Mouse (Mus musculus) limb, embryonic 13.5 days (tissue): ENCODE measurements around the gene Tfrc. TPM values are rescaled to one million over a fixed set of nuclear protein-coding genes. Genes with fewer than 3 reads are reported as not detected.

Experiments used
- ATAC-seq: fragments of 200-750 bp; cut with Nextera tagmentation; 2 replicates; pipeline ENCODE4 v1.8.0; 2017; ENCODE audit warnings: low read depth, moderate number of reproducible peaks, moderate TSS enrichment; ENCODE audit not compliant: low FRiP score
- H3K27ac ChIP-seq: fragments of 300-500 bp; sonication (generic); 2 replicates; pipeline ENCODE4 v1.5.1; 2015; ENCODE audit warnings: inconsistent platforms, mild to moderate bottlenecking, moderate library complexity
- H3K27me3 ChIP-seq: fragments of 300-500 bp; sonication (generic); 2 replicates; pipeline ENCODE4 v1.6.1; 2015; ENCODE audit warnings: mild to moderate bottlenecking, inconsistent platforms
- H3K36me3 ChIP-seq: fragments of 300-500 bp; sonication (generic); 2 replicates; pipeline ENCODE4 v1.6.1; 2015; ENCODE audit warnings: inconsistent platforms, mild to moderate bottlenecking, moderate library complexity
- H3K4me1 ChIP-seq: fragments of 300-500 bp; sonication (generic); 2 replicates; pipeline ENCODE4 v1.6.1; 2015; ENCODE audit warnings: inconsistent platforms
- H3K4me2 ChIP-seq: fragments of 300-500 bp; sonication (generic); replicated peaks from 2 replicates; pipeline ENCODE4 v1.6.1; 2015; ENCODE audit warnings: inconsistent platforms, mild to moderate bottlenecking, moderate library complexity
- H3K4me3 ChIP-seq: fragments of 300-500 bp; sonication (generic); 2 replicates; pipeline ENCODE4 v1.5.1; 2015; ENCODE audit warnings: moderate library complexity, mild to moderate bottlenecking, inconsistent platforms
- H3K9ac ChIP-seq: fragments of 300-500 bp; sonication (generic); 2 replicates; pipeline ENCODE4 v1.6.1; 2015; ENCODE audit warnings: mild to moderate bottlenecking, inconsistent platforms
- H3K9me3 ChIP-seq: fragments of 300-500 bp; sonication (generic); 2 replicates; pipeline ENCODE4 v1.6.1; 2016; ENCODE audit warnings: inconsistent platforms
- WGBS: fragments of 180-500 bp; shearing (Covaris S2); methylation state at CpG from one replicate; pipeline ENCODE4 v1.1.7; 2015; 5-methylcytosine and 5-hydroxymethylcytosine counted together
- polyA plus RNA-seq: library from polyadenylated mRNA; unstranded; fragments of >200 nt; fragmentation: Nextera tagmentation; extraction: Ambion mirVana; gene quantifications from 2 replicates; pipeline ENCODE4 v1.2.1, GENCODE M21; 2015

Tfrc gene
- polyA plus RNA-seq, 1 experiment from 2014 or later = 24.2 TPM

GRCm38 (mm10) chr16:32655534-32655933 lies 46.8 kb downstream of the Tfrc start:
- Histone ChIP-seq H3K9me3 (no peaks in the 10 kb centered on the region), H3K4me1 (peaks cover 49% of the 10 kb centered on the region), H3K27me3 (no peaks in the 10 kb centered on the region), H3K4me2 (no peak overlapping the region), H3K4me3 (no peak overlapping the region), H3K9ac (no peak overlapping the region), H3K36me3 (peaks cover 4% of the 10 kb centered on the region; the same call in 1 of the 2 replicates), H3K27ac (no peak overlapping the region)
- WGBS = 90% methylated on average over 4 of the region's 4 CpGs
- no peak for ATAC-seq

- Histone ChIP-seq H3K36me3 (0 out of 2 replicates have a peak, but pooled peaks cover under 1% of the 10 kb centered on the region), H3K9me3 (no peaks in the 10 kb centered on the region), H3K4me1 (peaks cover 57% of the 10 kb centered on the region), H3K27me3 (no peaks in the 10 kb centered on the region), H3K4me2 (no peak overlapping the region), H3K27ac (peak overlapping the region; percentile 52; the same call in 1 of the 2 replicates), H3K9ac (no peak overlapping the region), H3K4me3 (no peak overlapping the region)
- 75% methylated on average over 8 of the region's 8 CpGs for WGBS
- no peak for ATAC-seq
These were observed 47.6 kb downstream of the Tfrc start for GRCm38 (mm10) chr16:32656321-32656720.

GRCm38 (mm10) chr16:32656794-32657193 lies 48.1 kb downstream of the Tfrc start:
- H3K4me3 ChIP-seq = no peak overlapping the region
- H3K4me2 ChIP-seq = no peak overlapping the region
- no peaks in the 10 kb centered on the region for H3K36me3 ChIP-seq
- ATAC-seq = no peak
- 78% methylated on average over 8 of the region's 8 CpGs for whole genome bisulfite sequencing
- H3K9me3 ChIP-seq = no peaks in the 10 kb centered on the region
- no peak overlapping the region for H3K9ac ChIP-seq
- peaks cover 62% of the 10 kb centered on the region for H3K4me1 ChIP-seq
- no peak overlapping the region for H3K27ac ChIP-seq
- H3K27me3 ChIP-seq = no peaks in the 10 kb centered on the region

GRCm38 (mm10) chr16:32657498-32658250 lies 49.0 kb downstream of the Tfrc start:
- H3K9me3 ChIP-seq = no peaks in the 10 kb centered on the region
- no peak overlapping the region for H3K9ac ChIP-seq
- no peaks in the 10 kb centered on the region for H3K36me3 ChIP-seq
- H3K4me2 ChIP-seq = no peak overlapping the region
- 90% methylated on average over 16 of the region's 16 CpGs for WGBS
- no peak overlapping the region for H3K27ac ChIP-seq
- peaks cover 70% of the 10 kb centered on the region for H3K4me1 ChIP-seq
- H3K27me3 ChIP-seq = no peaks in the 10 kb centered on the region
- H3K4me3 ChIP-seq = no peak overlapping the region
- no peak for ATAC-seq

- no peaks in the 10 kb centered on the region for H3K27me3 ChIP-seq
- H3K4me3 ChIP-seq = peak overlapping the region; percentile 44
- H3K27ac ChIP-seq = no peak overlapping the region; the same call in 1 of the 2 replicates
- H3K4me2 ChIP-seq = peak overlapping the region; percentile 77
- ATAC-seq = no peak; the same call in 1 of the 2 replicates
- 0 out of 2 replicates have a peak, but pooled peaks cover 4% of the 10 kb centered on the region for H3K36me3 ChIP-seq
- H3K4me1 ChIP-seq = peaks cover 67% of the 10 kb centered on the region
- under 1% methylated on average over 17 of the region's 21 CpGs for WGBS
- H3K9ac ChIP-seq = peak overlapping the region; percentile 62
- H3K9me3 ChIP-seq = no peaks in the 10 kb centered on the region
These were observed 50.0 kb downstream of the Tfrc start for GRCm38 (mm10) chr16:32658743-32659171.

- Histone ChIP-seq H3K27ac (no peak overlapping the region; the same call in 1 of the 2 replicates), H3K4me1 (peaks cover 67% of the 10 kb centered on the region)
These were observed 50.7 kb downstream of the Tfrc start for GRCm38 (mm10) chr16:32659385-32659784.

GRCm38 (mm10) chr16:32660095-32660494 lies 51.4 kb downstream of the Tfrc start:
- Histone ChIP-seq H3K27ac (peak overlapping the region; percentile 56; the same call in 1 of the 2 replicates), H3K4me3 (no peak overlapping the region), H3K4me1 (peaks cover 67% of the 10 kb centered on the region), H3K9ac (no peak overlapping the region), H3K27me3 (no peaks in the 10 kb centered on the region), H3K9me3 (no peaks in the 10 kb centered on the region), H3K36me3 (peaks cover 12% of the 10 kb centered on the region), H3K4me2 (no peak overlapping the region)
- ATAC-seq = no peak
- WGBS = 38% methylated on average over 1 of the region's 1 CpGs

More at GRCm38 (mm10) chr16:32659385-32659784, 50.7 kb downstream of the Tfrc start:
- peak overlapping the region; percentile 62 for H3K9ac ChIP-seq
- H3K4me3 ChIP-seq = peak overlapping the region; percentile 44
- no peak for ATAC-seq
- WGBS = 6% methylated on average over 8 of the region's 8 CpGs
- H3K36me3 ChIP-seq = peaks cover 11% of the 10 kb centered on the region
- peak overlapping the region; percentile 77 for H3K4me2 ChIP-seq
- no peaks in the 10 kb centered on the region for H3K9me3 ChIP-seq
- no peaks in the 10 kb centered on the region for H3K27me3 ChIP-seq

- Histone ChIP-seq H3K27ac (peak overlapping the region; percentile 56), H3K27me3 (no peaks in the 10 kb centered on the region), H3K4me1 (peaks cover 67% of the 10 kb centered on the region), H3K36me3 (peaks cover 12% of the 10 kb centered on the region), H3K4me3 (no peak overlapping the region), H3K9me3 (no peaks in the 10 kb centered on the region), H3K9ac (peak overlapping the region; percentile 58), H3K4me2 (peak overlapping the region; percentile 42)
- WGBS = 22% methylated on average over 9 of the region's 10 CpGs
- ATAC-seq = peak; percentile 26; the same call in 1 of the 2 replicates
These were observed 52.0 kb downstream of the Tfrc start for GRCm38 (mm10) chr16:32660557-32661321.

GRCm38 (mm10) chr16:32661493-32661921 lies 52.8 kb downstream of the Tfrc start:
- WGBS = 53% methylated on average over 10 of the region's 10 CpGs
- peaks cover 12% of the 10 kb centered on the region for H3K36me3 ChIP-seq
- peaks cover 61% of the 10 kb centered on the region for H3K4me1 ChIP-seq
- H3K9me3 ChIP-seq = no peaks in the 10 kb centered on the region
- H3K4me2 ChIP-seq = peak overlapping the region; percentile 42
- peak overlapping the region; percentile 56; the same call in 1 of the 2 replicates for H3K27ac ChIP-seq
- no peak for ATAC-seq
- H3K27me3 ChIP-seq = no peaks in the 10 kb centered on the region
- H3K9ac ChIP-seq = peak overlapping the region; percentile 58
- H3K4me3 ChIP-seq = no peak overlapping the region

GRCm38 (mm10) chr16:32662372-32662771 lies 53.7 kb downstream of the Tfrc start:
- peak overlapping the region; percentile 58; the same call in 1 of the 2 replicates for H3K9ac ChIP-seq
- no peaks in the 10 kb centered on the region for H3K9me3 ChIP-seq
- 87% methylated on average over 7 of the region's 7 CpGs for WGBS
- peaks cover 58% of the 10 kb centered on the region for H3K4me1 ChIP-seq
- H3K4me2 ChIP-seq = peak overlapping the region; percentile 42; the same call in 1 of the 2 replicates
- no peak overlapping the region for H3K27ac ChIP-seq
- peaks cover 12% of the 10 kb centered on the region for H3K36me3 ChIP-seq
- ATAC-seq = no peak
- no peaks in the 10 kb centered on the region for H3K27me3 ChIP-seq
- no peak overlapping the region for H3K4me3 ChIP-seq

GRCm38 (mm10) chr16:32663231-32663858 lies 54.6 kb downstream of the Tfrc start:
- H3K36me3 ChIP-seq = peaks cover 19% of the 10 kb centered on the region
- no peaks in the 10 kb centered on the region for H3K27me3 ChIP-seq
- H3K9ac ChIP-seq = no peak overlapping the region
- no peak for ATAC-seq
- no peak overlapping the region for H3K27ac ChIP-seq
- H3K4me1 ChIP-seq = peaks cover 48% of the 10 kb centered on the region
- H3K4me3 ChIP-seq = no peak overlapping the region
- 82% methylated on average over 9 of the region's 9 CpGs for WGBS
- no peaks in the 10 kb centered on the region for H3K9me3 ChIP-seq
- H3K4me2 ChIP-seq = no peak overlapping the region
